Mouse (Mus musculus) kidney, adult 9 months (tissue): ENCODE data around the gene Gse1.
A peak's percentile ranks its signal among the peaks of the same experiment; 100 is the strongest.

Experiments used
- DNase-seq: peaks from one replicate; pipeline ENCODE4 v3.0.0; 2022

Gse1 gene

GRCm38 (mm10) chr8:120560535-120560934 lies 332.3 kb downstream of the Gse1 start:
- DNase-seq = no peak

GRCm38 (mm10) chr8:120561539-120562435 lies 333.5 kb downstream of the Gse1 start:
- no peak for DNase-seq

- DNase-seq = no peak
Measured at GRCm38 (mm10) chr8:120562680-120563347, 334.6 kb downstream of the Gse1 start.

GRCm38 (mm10) chr8:120563348-120563724 lies 335.1 kb downstream of the Gse1 start:
- DNase-seq = no peak

GRCm38 (mm10) chr8:120563851-120564837 lies 335.9 kb downstream of the Gse1 start:
- DNase-seq = peak; percentile 92

GRCm38 (mm10) chr8:120565151-120565711 lies 337.0 kb downstream of the Gse1 start:
- no peak for DNase-seq

- no peak for DNase-seq
Measured at GRCm38 (mm10) chr8:120566681-120567080, 338.4 kb downstream of the Gse1 start.

GRCm38 (mm10) chr8:120567731-120568130 lies 339.5 kb downstream of the Gse1 start:
- no peak for DNase-seq

- no peak for DNase-seq
Measured at GRCm38 (mm10) chr8:120568164-120568798, 340.0 kb downstream of the Gse1 start.

GRCm38 (mm10) chr8:120569123-120569522 lies 340.9 kb downstream of the Gse1 start:
- DNase-seq = no peak

GRCm38 (mm10) chr8:120569939-120570715 lies 341.9 kb downstream of the Gse1 start:
- DNase-seq = peak; percentile 77

GRCm38 (mm10) chr8:120571561-120571960 lies 343.3 kb downstream of the Gse1 start:
- DNase-seq = no peak

- no peak for DNase-seq
Measured at GRCm38 (mm10) chr8:120572534-120572933, 344.3 kb downstream of the Gse1 start.

GRCm38 (mm10) chr8:120573866-120574265 lies 345.6 kb downstream of the Gse1 start:
- DNase-seq = no peak

- DNase-seq = peak; percentile 30
Measured at GRCm38 (mm10) chr8:120574941-120575340, 346.7 kb downstream of the Gse1 start.

- DNase-seq = peak; percentile 79
Measured at GRCm38 (mm10) chr8:120575801-120576200, 347.5 kb downstream of the Gse1 start.

- DNase-seq = no peak
Measured at GRCm38 (mm10) chr8:120577821-120578220, 349.6 kb downstream of the Gse1 start.

GRCm38 (mm10) chr8:120580336-120581000 lies 352.2 kb downstream of the Gse1 start:
- no peak for DNase-seq

- no peak for DNase-seq
Measured at GRCm38 (mm10) chr8:120581329-120581728, 353.1 kb downstream of the Gse1 start.

- DNase-seq = no peak
Measured at GRCm38 (mm10) chr8:120581811-120582210, 353.6 kb downstream of the Gse1 start.

GRCm38 (mm10) chr8:120585521-120585920 lies 357.3 kb downstream of the Gse1 start:
- DNase-seq = no peak
